Mouse (Mus musculus) embryonic facial prominence, embryonic 11.5 days (tissue): Measurements from ENCODE around the gene Kmt5b. TPM values are rescaled to one million over a fixed set of nuclear protein-coding genes. Genes with fewer than 3 reads are reported as not detected.

Experiments
- polyA plus RNA-seq: library from polyadenylated mRNA; unstranded; fragments of >200 nt; fragmentation: Nextera tagmentation; extraction: Ambion mirVana; gene quantifications from 2 replicates; pipeline ENCODE4 v1.2.1, GENCODE M21; 2014

Kmt5b gene
- polyA plus RNA-seq, 1 experiment from 2014 or later, result 30.8 TPM

Other genes starting within 250 kb of the Kmt5b start
- 72.2 and 83.2 TPM in 2 replicates for gene Ppp6r3, start 191.7 kb upstream of the Kmt5b start, polyA plus RNA-seq
- 5.2 and 5.3 TPM in 2 replicates for gene Lrp5, start 80.9 kb upstream of the Kmt5b start, polyA plus RNA-seq
- 37.9 and 39.0 TPM in 2 replicates for gene 1810055G02Rik, start 59.1 kb upstream of the Kmt5b start, polyA plus RNA-seq
- gene Chka, start 84.4 kb downstream of the Kmt5b start, polyA plus RNA-seq, result 38.1 and 46.2 TPM in 2 replicates
- gene Tcirg1, start 139.7 kb downstream of the Kmt5b start, polyA plus RNA-seq, result 16.3 and 21.8 TPM in 2 replicates
- 248 and 267 TPM in 2 replicates for gene Ndufs8, start 145.4 kb downstream of the Kmt5b start, polyA plus RNA-seq
- gene Aldh3b1, start 162.4 kb downstream of the Kmt5b start, polyA plus RNA-seq, result 0.49 and 1.00 TPM in 2 replicates
- gene Unc93b1, start 167.8 kb downstream of the Kmt5b start, polyA plus RNA-seq, result 6.0 and 6.3 TPM in 2 replicates
- gene Aldh3b3, start 191.2 kb downstream of the Kmt5b start, polyA plus RNA-seq, result not detected in 2 replicates
- 1.2 and 1.6 TPM in 2 replicates for gene Aldh3b2, start 204.9 kb downstream of the Kmt5b start, polyA plus RNA-seq
- 2.3 and 3.5 TPM in 2 replicates for gene Acy3, start 219.1 kb downstream of the Kmt5b start, polyA plus RNA-seq
- 0.26 TPM in 1 of 2 replicates, not detected in the other for gene Tbx10, start 225.3 kb downstream of the Kmt5b start, polyA plus RNA-seq
- 24.2 and 26.6 TPM in 2 replicates for gene Nudt8, start 233.2 kb downstream of the Kmt5b start, polyA plus RNA-seq
- gene Gm49405, start 233.2 kb downstream of the Kmt5b start, polyA plus RNA-seq, result 1.3 and 1.4 TPM in 2 replicates
- gene Doc2g, start 235.9 kb downstream of the Kmt5b start, polyA plus RNA-seq, result 2.2 TPM in 2 replicates
- 190 and 205 TPM in 2 replicates for gene Ndufv1, start 245.4 kb downstream of the Kmt5b start, polyA plus RNA-seq